Mouse (Mus musculus) hindbrain, embryonic 14.5 days (tissue): ENCODE results near the gene Hadhb. TPM values are rescaled to one million over a fixed set of nuclear protein-coding genes. Genes with fewer than 3 reads are reported as not detected.

ENCODE experiments used
- ATAC-seq: fragments of 200-750 bp; cut with Nextera tagmentation; 2 replicates; pipeline ENCODE4 v1.8.0; 2017; ENCODE audit warnings: moderate number of reproducible peaks, mild to moderate bottlenecking, moderate TSS enrichment, moderate library complexity; ENCODE audit not compliant: low FRiP score
- DNase-seq: peaks from one replicate; pipeline ENCODE4 v3.0.0-alpha.2; 2015; ENCODE audit warnings: low spot score
- H3K27ac ChIP-seq: fragments of 300-500 bp; sonication (generic); 2 replicates; pipeline ENCODE4 v1.5.1; 2014; ENCODE audit warnings: mild to moderate bottlenecking, moderate library complexity
- H3K27me3 ChIP-seq: fragments of 300-500 bp; sonication (generic); 2 replicates; pipeline ENCODE4 v1.6.1; 2014; ENCODE audit warnings: mild to moderate bottlenecking, low read length, mixed read lengths; ENCODE audit not compliant: control insufficient read depth, insufficient read depth
- H3K36me3 ChIP-seq: fragments of 300-500 bp; sonication (generic); replicated peaks from 2 replicates; pipeline ENCODE4 v1.6.1; 2014; ENCODE audit not compliant: control insufficient read depth, insufficient read depth
- H3K4me1 ChIP-seq: fragments of 300-500 bp; sonication (generic); replicated peaks from 2 replicates; pipeline ENCODE4 v1.6.1; 2014; ENCODE audit warnings: antibody characterized with exemption, low read length, mixed read lengths; ENCODE audit not compliant: control insufficient read depth, insufficient read depth
- H3K4me2 ChIP-seq: fragments of 300-500 bp; sonication (generic); replicated peaks from 2 replicates; pipeline ENCODE4 v1.6.1; 2014; ENCODE audit warnings: mild to moderate bottlenecking, moderate library complexity
- H3K4me3 ChIP-seq: fragments of 300-500 bp; sonication (generic); replicated peaks from 2 replicates; pipeline ENCODE4 v1.5.1; 2014; ENCODE audit warnings: mild to moderate bottlenecking, low read length
- H3K9ac ChIP-seq: fragments of 300-500 bp; sonication (generic); 2 replicates; pipeline ENCODE4 v1.6.1; 2014
- H3K9me3 ChIP-seq: fragments of 300-500 bp; sonication (generic); 2 replicates; pipeline ENCODE4 v1.6.1; 2016; ENCODE audit warnings: low read length; ENCODE audit not compliant: control insufficient read depth
- WGBS: fragments of 180-500 bp; shearing (Covaris S2); extraction: QIAGEN DNeasy Blood & Tissue Kit; methylation state at CpG from one replicate; pipeline ENCODE4 v1.1.7; 2014; 5-methylcytosine and 5-hydroxymethylcytosine counted together
- polyA plus RNA-seq: library from polyadenylated mRNA; unstranded; fragments of >200 nt; fragmentation: Nextera tagmentation; extraction: Ambion mirVana; gene quantifications from 2 replicates; pipeline ENCODE4 v1.2.1, GENCODE M21; 2014

Gene Hadhb
- polyA plus RNA-seq, 1 experiment from 2014 or later: 62.3 TPM

GRCm38 (mm10) chr5:30111126-30111525, 43.9 kb upstream of the Hadhb start:
- Histone ChIP-seq H3K9ac (no peak overlapping the region), H3K36me3 (0 out of 2 replicates have a peak, but pooled peaks cover 8% of the 10 kb centered on the region), H3K27ac (peak overlapping the region; percentile 57; the same call in 1 of the 2 replicates), H3K4me1 (peaks cover 45% of the 10 kb centered on the region), H3K4me2 (peak overlapping the region; percentile 42), H3K27me3 (peaks cover 10% of the 10 kb centered on the region; the same call in 1 of the 2 replicates), H3K9me3 (no peaks in the 10 kb centered on the region), H3K4me3 (0 out of 2 replicates have a peak overlapping the region, but pooled peaks have one; percentile 1)
- WGBS: 3% methylated on average over 18 of the region's 18 CpGs
- DNase-seq: peak; percentile 69
- ATAC-seq: peak; percentile 25

GRCm38 (mm10) chr5:30111771-30112170, 43.3 kb upstream of the Hadhb start:
- ATAC-seq: no peak
- peaks cover 14% of the 10 kb centered on the region for H3K36me3 ChIP-seq
- no peak overlapping the region for H3K4me3 ChIP-seq
- H3K27ac ChIP-seq: no peak overlapping the region
- no peaks in the 10 kb centered on the region for H3K9me3 ChIP-seq
- peaks cover 10% of the 10 kb centered on the region; the same call in 1 of the 2 replicates for H3K27me3 ChIP-seq
- 55% methylated on average over 3 of the region's 3 CpGs for WGBS
- H3K4me1 ChIP-seq: peaks cover 38% of the 10 kb centered on the region
- no peak overlapping the region for H3K9ac ChIP-seq
- H3K4me2 ChIP-seq: peak overlapping the region; percentile 42; the same call in 1 of the 2 replicates
- DNase-seq: no peak

GRCm38 (mm10) chr5:30112533-30113068, 42.4 kb upstream of the Hadhb start:
- no peaks in the 10 kb centered on the region for H3K9me3 ChIP-seq
- H3K36me3 ChIP-seq: peaks cover 23% of the 10 kb centered on the region
- no peak overlapping the region for H3K4me3 ChIP-seq
- DNase-seq (no peak), ATAC-seq (no peak)
- no peak overlapping the region for H3K9ac ChIP-seq
- 77% methylated on average over 3 of the region's 3 CpGs for WGBS
- H3K4me1 ChIP-seq: peaks cover 30% of the 10 kb centered on the region
- no peak overlapping the region for H3K27ac ChIP-seq
- peaks cover 10% of the 10 kb centered on the region; the same call in 1 of the 2 replicates for H3K27me3 ChIP-seq
- no peak overlapping the region for H3K4me2 ChIP-seq

- WGBS: 2% methylated on average over 97 of the region's 103 CpGs
- Histone ChIP-seq H3K4me1 (peaks cover 22% of the 10 kb centered on the region), H3K27ac (no peak overlapping the region), H3K9me3 (no peaks in the 10 kb centered on the region), H3K36me3 (peaks cover 38% of the 10 kb centered on the region), H3K4me2 (peak overlapping the region; percentile 72), H3K27me3 (peaks cover 10% of the 10 kb centered on the region; the same call in 1 of the 2 replicates), H3K4me3 (peak overlapping the region; percentile 48), H3K9ac (peak overlapping the region; percentile 60)
- peak; percentile 84 for ATAC-seq
- DNase-seq: peak; percentile 88
These were observed 40.9 kb upstream of the Hadhb start for GRCm38 (mm10) chr5:30113881-30114760.

GRCm38 (mm10) chr5:30114761-30115140, 40.3 kb upstream of the Hadhb start:
- DNase-seq: no peak
- H3K36me3 ChIP-seq: peaks cover 44% of the 10 kb centered on the region

GRCm38 (mm10) chr5:30115718-30116117, 39.3 kb upstream of the Hadhb start:
- Histone ChIP-seq H3K4me2 (no peak overlapping the region), H3K9ac (no peak overlapping the region), H3K27me3 (peaks cover 10% of the 10 kb centered on the region; the same call in 1 of the 2 replicates), H3K27ac (no peak overlapping the region), H3K9me3 (no peaks in the 10 kb centered on the region), H3K36me3 (peaks cover 54% of the 10 kb centered on the region), H3K4me1 (peaks cover 14% of the 10 kb centered on the region), H3K4me3 (no peak overlapping the region)
- DNase-seq (no peak), ATAC-seq (no peak)
- 37% methylated on average over 10 of the region's 10 CpGs for WGBS

More at GRCm38 (mm10) chr5:30114761-30115140, 40.3 kb upstream of the Hadhb start:
- Histone ChIP-seq H3K9ac (peak overlapping the region; percentile 60), H3K4me3 (peak overlapping the region; percentile 48), H3K4me2 (peak overlapping the region; percentile 72), H3K27me3 (peaks cover 10% of the 10 kb centered on the region; the same call in 1 of the 2 replicates), H3K27ac (no peak overlapping the region), H3K4me1 (peaks cover 22% of the 10 kb centered on the region), H3K9me3 (no peaks in the 10 kb centered on the region)
- 5% methylated on average over 28 of the region's 28 CpGs for WGBS
- no peak for ATAC-seq

- 89% methylated on average over 1 of the region's 1 CpGs for WGBS
- Histone ChIP-seq H3K9ac (no peak overlapping the region), H3K4me3 (no peak overlapping the region), H3K27me3 (peaks cover 3% of the 10 kb centered on the region; the same call in 1 of the 2 replicates), H3K36me3 (peaks cover 77% of the 10 kb centered on the region), H3K9me3 (no peaks in the 10 kb centered on the region), H3K4me2 (no peak overlapping the region), H3K27ac (no peak overlapping the region), H3K4me1 (0 out of 2 replicates have a peak, but pooled peaks cover 3% of the 10 kb centered on the region)
- ATAC-seq (no peak), DNase-seq (no peak)
These were observed 37.0 kb upstream of the Hadhb start for GRCm38 (mm10) chr5:30118018-30118417.

GRCm38 (mm10) chr5:30119163-30119562, 35.9 kb upstream of the Hadhb start:
- Histone ChIP-seq H3K9ac (no peak overlapping the region), H3K9me3 (no peaks in the 10 kb centered on the region), H3K27me3 (no peaks in the 10 kb centered on the region), H3K4me1 (no peaks in the 10 kb centered on the region), H3K27ac (no peak overlapping the region), H3K4me2 (no peak overlapping the region), H3K36me3 (peaks cover 88% of the 10 kb centered on the region), H3K4me3 (no peak overlapping the region)
- no peak for ATAC-seq
- no peak for DNase-seq
- WGBS: 78% methylated on average over 6 of the region's 6 CpGs

GRCm38 (mm10) chr5:30120106-30120505, 34.9 kb upstream of the Hadhb start:
- ATAC-seq (no peak), DNase-seq (no peak)
- Histone ChIP-seq H3K4me2 (no peak overlapping the region), H3K36me3 (peaks cover 98% of the 10 kb centered on the region), H3K27ac (no peak overlapping the region), H3K4me3 (no peak overlapping the region), H3K9ac (no peak overlapping the region), H3K27me3 (no peaks in the 10 kb centered on the region), H3K4me1 (no peaks in the 10 kb centered on the region), H3K9me3 (no peaks in the 10 kb centered on the region)
- WGBS: 91% methylated on average over 7 of the region's 7 CpGs
